Mouse (Mus musculus): ENCODE data around the gene Myo3b.
A peak's percentile ranks its signal among the peaks of the same experiment; 100 is the strongest.

Gene Myo3b

GRCm38 (mm10) chr2:70038752-70039151, at the start of gene Myo3b:
Gene Myo3b (plus strand): TSS chr2:70039126.
- DNase-seq = no peak

GRCm38 (mm10) chr2:69989224-69989623, 49.7 kb upstream of the Myo3b start:
- DNase-seq = no peak

GRCm38 (mm10) chr2:69990647-69991046, 48.3 kb upstream of the Myo3b start:
- no peak for DNase-seq

- peak in 1 of 2 experiments; percentile 9 for DNase-seq
Measured at GRCm38 (mm10) chr2:69994082-69994736, 44.7 kb upstream of the Myo3b start.

GRCm38 (mm10) chr2:69994779-69995178, 44.1 kb upstream of the Myo3b start:
- DNase-seq = no peak

- DNase-seq = no peak
Measured at GRCm38 (mm10) chr2:69999097-69999770, 39.7 kb upstream of the Myo3b start.

GRCm38 (mm10) chr2:70000316-70000715, 38.6 kb upstream of the Myo3b start:
- no peak for DNase-seq

GRCm38 (mm10) chr2:70006492-70006891, 32.4 kb upstream of the Myo3b start:
- DNase-seq = no peak

- DNase-seq = no peak
Measured at GRCm38 (mm10) chr2:70012941-70013340, 26.0 kb upstream of the Myo3b start.

GRCm38 (mm10) chr2:70018236-70018635, 20.7 kb upstream of the Myo3b start:
- DNase-seq = peak in 1 of 2 experiments; percentile 19

GRCm38 (mm10) chr2:70024454-70024853, 14.5 kb upstream of the Myo3b start:
- no peak for DNase-seq

- DNase-seq = no peak
Measured at GRCm38 (mm10) chr2:70025711-70026110, 13.2 kb upstream of the Myo3b start.

GRCm38 (mm10) chr2:70031472-70031871, 7.5 kb upstream of the Myo3b start:
- no peak for DNase-seq

- no peak for DNase-seq
Measured at GRCm38 (mm10) chr2:70034895-70035294, 4.0 kb upstream of the Myo3b start.

- DNase-seq = no peak
Measured at GRCm38 (mm10) chr2:70035358-70035757, 3.6 kb upstream of the Myo3b start.

- peak; percentile 11 to 34 for DNase-seq
Measured at GRCm38 (mm10) chr2:70037221-70037620, 1.7 kb upstream of the Myo3b start.

GRCm38 (mm10) chr2:70044466-70044865, 5.5 kb downstream of the Myo3b start:
- DNase-seq = no peak

GRCm38 (mm10) chr2:70047868-70048267, 8.9 kb downstream of the Myo3b start:
- DNase-seq = no peak

- DNase-seq = no peak
Measured at GRCm38 (mm10) chr2:70053803-70054202, 14.9 kb downstream of the Myo3b start.

GRCm38 (mm10) chr2:70058201-70058600, 19.3 kb downstream of the Myo3b start:
- no peak for DNase-seq

- no peak for DNase-seq
Measured at GRCm38 (mm10) chr2:70060359-70061345, 21.7 kb downstream of the Myo3b start.

GRCm38 (mm10) chr2:70065116-70065515, 26.2 kb downstream of the Myo3b start:
- DNase-seq = no peak

- DNase-seq = no peak
Measured at GRCm38 (mm10) chr2:70065729-70066300, 26.9 kb downstream of the Myo3b start.
